In the genomic region with DNA sequence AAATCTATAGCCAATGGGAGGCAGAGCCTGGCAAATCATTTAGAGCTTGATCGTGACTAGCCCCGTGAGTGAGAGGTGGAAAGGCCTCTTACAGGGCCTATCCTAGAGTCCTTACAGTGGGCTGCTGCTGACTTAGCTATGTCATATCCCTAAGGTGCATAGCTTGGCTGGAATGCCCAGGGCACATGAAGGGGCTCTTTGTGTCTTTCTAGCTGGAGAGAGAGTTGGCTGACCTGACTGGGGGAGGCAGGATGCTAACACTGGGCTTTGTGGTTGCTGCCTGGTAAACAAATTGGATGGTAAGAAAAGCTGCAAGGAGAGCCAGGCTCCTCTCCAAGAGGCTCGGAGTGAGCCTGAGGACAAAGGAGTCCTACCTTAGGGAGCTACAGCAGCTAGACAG, we compare ENCODE assay signal across 19 mouse cellular contexts. TPM values are rescaled to one million over a fixed set of nuclear protein-coding genes. Genes with fewer than 3 reads are reported as not detected.
A peak's percentile ranks its signal among the peaks of the same experiment; 100 is the strongest.
DNase-seq lines count a peak whose midpoint lies in the region; ATAC-seq and TF ChIP-seq lines count a peak whose summit lies in the region.
"Had no signal": no experiment of that assay in that cellular context is flagged by ENCODE, and none has a peak within 500 bp of the region (broad histone marks: within the 10 kb centered on the region; RNA-seq: fewer than 3 reads in every experiment).

No protein-coding gene starts in this region.

- WGBS in hindbrain, postnatal 0 days = 66% methylated on average over 3 of the region's 3 CpGs
- 90% methylated on average over 3 of the region's 3 CpGs for WGBS in hindbrain, embryonic 14.5 days
- 75% methylated on average over 3 of the region's 3 CpGs for WGBS in lung, postnatal 0 days
- WGBS in limb, embryonic 10.5 days = 85% methylated on average over 3 of the region's 3 CpGs
- 66% methylated on average over 3 of the region's 3 CpGs for WGBS in stomach, postnatal 0 days

- no peaks in the 10 kb centered on the region for H3K27me3 ChIP-seq in hindbrain, postnatal 0 days (ENCODE audit: insufficient read depth, low read length)
- no peaks in the 10 kb centered on the region for H3K27me3 ChIP-seq in hindbrain, embryonic 14.5 days (ENCODE audit: control insufficient read depth, insufficient read depth, low read length)
- no peaks in the 10 kb centered on the region for H3K27me3 ChIP-seq in lung, postnatal 0 days (replicated peaks; ENCODE audit: insufficient read depth, low read length)
- H3K27me3 ChIP-seq in limb, embryonic 10.5 days (ENCODE audit: low read depth, poor library complexity, severe bottlenecking) = 0 out of 2 replicates have a peak, but pooled peaks cover 1% of the 10 kb centered on the region
- H3K27me3 ChIP-seq in stomach, postnatal 0 days (ENCODE audit: control insufficient read depth, insufficient read depth, low read length) = no peaks in the 10 kb centered on the region
- H3K27me3 ChIP-seq: midbrain, embryonic 13.5 days had no signal

- no peaks in the 10 kb centered on the region for H3K9me3 ChIP-seq in hindbrain, postnatal 0 days (ENCODE audit: low read length)
- H3K9me3 ChIP-seq in hindbrain, embryonic 14.5 days (ENCODE audit: control insufficient read depth, low read length) = no peaks in the 10 kb centered on the region
- H3K9me3 ChIP-seq in lung, postnatal 0 days (ENCODE audit: low read length) = no peaks in the 10 kb centered on the region
- no peaks in the 10 kb centered on the region for H3K9me3 ChIP-seq in limb, embryonic 10.5 days (replicated peaks)
- no peaks in the 10 kb centered on the region for H3K9me3 ChIP-seq in stomach, postnatal 0 days (ENCODE audit: control insufficient read depth, low read length)
- H3K9me3 ChIP-seq: midbrain, embryonic 13.5 days had no signal

- H3K36me3 ChIP-seq in hindbrain, postnatal 0 days (ENCODE audit: insufficient read depth, low read length) = no peaks in the 10 kb centered on the region
- H3K36me3 ChIP-seq in hindbrain, embryonic 14.5 days (replicated peaks; ENCODE audit: control insufficient read depth, insufficient read depth) = no peaks in the 10 kb centered on the region
- no peaks in the 10 kb centered on the region for H3K36me3 ChIP-seq in lung, postnatal 0 days (ENCODE audit: insufficient read depth, low read length)
- no peaks in the 10 kb centered on the region for H3K36me3 ChIP-seq in limb, embryonic 10.5 days
- no peaks in the 10 kb centered on the region for H3K36me3 ChIP-seq in stomach, postnatal 0 days (ENCODE audit: control insufficient read depth, insufficient read depth, low read length)
- H3K36me3 ChIP-seq: midbrain, embryonic 13.5 days had no signal

- 0 out of 2 replicates have a peak, but pooled peaks have one; percentile 12 for ATAC-seq in hindbrain, postnatal 0 days
- no peak for ATAC-seq in hindbrain, embryonic 14.5 days (ENCODE audit: low FRiP score)
- no peak for ATAC-seq in lung, postnatal 0 days
- no peak for ATAC-seq in stomach, postnatal 0 days (ENCODE audit: low FRiP score, low TSS enrichment)
- ATAC-seq: forebrain, embryonic 14.5 days; midbrain, embryonic 13.5 days had no signal

- no peak for DNase-seq in hindbrain, postnatal 0 days (ENCODE audit: low spot score)
- no peak for DNase-seq in hindbrain, embryonic 14.5 days (ENCODE audit: low spot score)
- no peak for DNase-seq in lung, postnatal 0 days (ENCODE audit: low spot score)
- DNase-seq in lung, postnatal 4 days = no peak
- no peak for DNase-seq in limb, embryonic 10.5 days (ENCODE audit: low spot score)
- DNase-seq in stomach, postnatal 0 days (ENCODE audit: low spot score) = no peak
- no peak for DNase-seq in right cerebral cortex, postnatal 14 days
- DNase-seq: adrenal gland, adult 2 months; cerebellum, adult 11-12 months; heart, adult 18-20 months; kidney, postnatal 14 days; thymus, postnatal 36 days had no signal

- no peak for TF ChIP-seq CTCF in hindbrain, postnatal 0 days (IDR thresholded peaks at IDR 0.05; ENCODE audit: low read depth)
- TF ChIP-seq CTCF in lung, postnatal 0 days (IDR thresholded peaks at IDR 0.05) = no peak
- TF ChIP-seq CTCF in stomach, postnatal 0 days (IDR thresholded peaks at IDR 0.05; ENCODE audit: low read depth) = no peak

- H3K4me3 ChIP-seq in hindbrain, postnatal 0 days (ENCODE audit: low read length) = no peak overlapping the region
- no peak overlapping the region for H3K4me3 ChIP-seq in hindbrain, embryonic 14.5 days (replicated peaks; ENCODE audit: low read length)
- no peak overlapping the region for H3K4me3 ChIP-seq in lung, postnatal 0 days (ENCODE audit: low read depth, low read length)
- H3K4me3 ChIP-seq in limb, embryonic 10.5 days = no peak overlapping the region
- H3K4me3 ChIP-seq in stomach, postnatal 0 days (ENCODE audit: low read depth, low read length) = no peak overlapping the region
- H3K4me3 ChIP-seq: midbrain, embryonic 13.5 days had no signal

- TF ChIP-seq EP300 in lung, postnatal 0 days (IDR thresholded peaks at IDR 0.05) = no peak
- no peak for TF ChIP-seq EP300 in stomach, postnatal 0 days (optimal IDR thresholded peaks at IDR 0.05)

- no peak overlapping the region for H3K9ac ChIP-seq in hindbrain, postnatal 0 days (replicated peaks; ENCODE audit: low read length)
- H3K9ac ChIP-seq in hindbrain, embryonic 14.5 days = no peak overlapping the region
- no peak overlapping the region for H3K9ac ChIP-seq in lung, postnatal 0 days (replicated peaks; ENCODE audit: low read depth)
- no peak overlapping the region for H3K9ac ChIP-seq in stomach, postnatal 0 days (ENCODE audit: low read length)
- H3K9ac ChIP-seq: midbrain, embryonic 13.5 days had no signal

- peak overlapping the region; percentile 46; the same call in 1 of the 2 replicates for H3K27ac ChIP-seq in hindbrain, postnatal 0 days
- H3K27ac ChIP-seq in hindbrain, embryonic 14.5 days = no peak overlapping the region; the same call in 1 of the 2 replicates
- H3K27ac ChIP-seq in lung, postnatal 0 days (ENCODE audit: low read length) = peak overlapping the region; percentile 43; the same call in 1 of the 2 replicates
- peak overlapping the region; percentile 42; the same call in 1 of the 2 replicates for H3K27ac ChIP-seq in limb, embryonic 10.5 days
- peak overlapping the region; percentile 82 for H3K27ac ChIP-seq in stomach, postnatal 0 days (replicated peaks)
- H3K27ac ChIP-seq: macrophage; midbrain, embryonic 13.5 days had no signal

- peaks cover 5% of the 10 kb centered on the region for H3K4me1 ChIP-seq in hindbrain, postnatal 0 days (ENCODE audit: insufficient read depth, low read length)
- H3K4me1 ChIP-seq in hindbrain, embryonic 14.5 days (replicated peaks; ENCODE audit: control insufficient read depth, insufficient read depth, low read length) = peaks cover 7% of the 10 kb centered on the region
- H3K4me1 ChIP-seq in lung, postnatal 0 days (ENCODE audit: insufficient read depth, low read depth, low read length) = peaks cover 14% of the 10 kb centered on the region; the same call in 1 of the 2 replicates
- H3K4me1 ChIP-seq in limb, embryonic 10.5 days = peaks cover 27% of the 10 kb centered on the region
- peaks cover 27% of the 10 kb centered on the region for H3K4me1 ChIP-seq in stomach, postnatal 0 days (replicated peaks; ENCODE audit: control insufficient read depth, insufficient read depth)

- H3K4me2 ChIP-seq in hindbrain, postnatal 0 days (ENCODE audit: low read depth, low read length) = no peak overlapping the region
- no peak overlapping the region for H3K4me2 ChIP-seq in hindbrain, embryonic 14.5 days (replicated peaks)
- no peak overlapping the region for H3K4me2 ChIP-seq in lung, postnatal 0 days (replicated peaks; ENCODE audit: low read depth, low read length)
- no peak overlapping the region for H3K4me2 ChIP-seq in stomach, postnatal 0 days (replicated peaks; ENCODE audit: low read depth)
- H3K4me2 ChIP-seq: midbrain, embryonic 13.5 days had no signal

RNA-seq across cellular contexts. Expression of a gene that starts 6.2 kb away (rescaled TPM):
- total RNA-seq in hindbrain, postnatal 0 days (2014; rRNA removed) = 59.1 and 60.8 TPM in 2 replicates
- polyA plus RNA-seq in hindbrain, postnatal 0 days (2015; fragmentation: Nextera tagmentation; extraction: Ambion mirVana) = 34.2 TPM in 2 replicates
- polyA plus RNA-seq in hindbrain, embryonic 14.5 days (2014; fragmentation: Nextera tagmentation; extraction: Ambion mirVana) = 23.7 and 25.6 TPM in 2 replicates
- polyA plus RNA-seq in lung, postnatal 0 days (2015; fragmentation: Nextera tagmentation; extraction: Ambion mirVana) = 41.7 and 43.8 TPM in 2 replicates
- 27.4 and 37.4 TPM in 2 replicates for polyA plus RNA-seq in limb, embryonic 10.5 days (2016; fragmentation: Nextera tagmentation; extraction: Ambion mirVana)
- polyA plus RNA-seq in stomach, postnatal 0 days (2015; fragmentation: Nextera tagmentation; extraction: Ambion mirVana) = 35.1 and 38.5 TPM in 2 replicates

RNA-seq across cellular contexts. Expression of a gene that starts 25.3 kb away (rescaled TPM):
- 20.6 and 20.7 TPM in 2 replicates for total RNA-seq in hindbrain, postnatal 0 days (2014; rRNA removed)
- 10.6 and 12.4 TPM in 2 replicates for polyA plus RNA-seq in hindbrain, postnatal 0 days (2015; fragmentation: Nextera tagmentation; extraction: Ambion mirVana)
- 3.8 and 4.5 TPM in 2 replicates for polyA plus RNA-seq in hindbrain, embryonic 14.5 days (2014; fragmentation: Nextera tagmentation; extraction: Ambion mirVana)
- 16.5 and 17.8 TPM in 2 replicates for polyA plus RNA-seq in lung, postnatal 0 days (2015; fragmentation: Nextera tagmentation; extraction: Ambion mirVana)
- polyA plus RNA-seq in limb, embryonic 10.5 days (2016; fragmentation: Nextera tagmentation; extraction: Ambion mirVana) = 1.8 and 2.1 TPM in 2 replicates
- polyA plus RNA-seq in stomach, postnatal 0 days (2015; fragmentation: Nextera tagmentation; extraction: Ambion mirVana) = 9.6 and 9.7 TPM in 2 replicates

RNA-seq across cellular contexts. Expression of a gene that starts 32.6 kb away (rescaled TPM):
- 41.9 and 45.4 TPM in 2 replicates for total RNA-seq in hindbrain, postnatal 0 days (2014; rRNA removed)
- polyA plus RNA-seq in hindbrain, postnatal 0 days (2015; fragmentation: Nextera tagmentation; extraction: Ambion mirVana) = 30.6 and 31.6 TPM in 2 replicates
- 49.3 and 54.7 TPM in 2 replicates for polyA plus RNA-seq in hindbrain, embryonic 14.5 days (2014; fragmentation: Nextera tagmentation; extraction: Ambion mirVana)
- 12.6 and 13.4 TPM in 2 replicates for polyA plus RNA-seq in lung, postnatal 0 days (2015; fragmentation: Nextera tagmentation; extraction: Ambion mirVana)
- 101 and 105 TPM in 2 replicates for polyA plus RNA-seq in limb, embryonic 10.5 days (2016; fragmentation: Nextera tagmentation; extraction: Ambion mirVana)
- 16.0 and 16.5 TPM in 2 replicates for polyA plus RNA-seq in stomach, postnatal 0 days (2015; fragmentation: Nextera tagmentation; extraction: Ambion mirVana)

RNA-seq across cellular contexts. Expression of a gene that starts 32.7 kb away (rescaled TPM):
- 20.8 TPM in 2 replicates for total RNA-seq in hindbrain, postnatal 0 days (2014; rRNA removed)
- polyA plus RNA-seq in hindbrain, postnatal 0 days (2015; fragmentation: Nextera tagmentation; extraction: Ambion mirVana) = 10.3 and 10.9 TPM in 2 replicates
- 6.3 and 7.3 TPM in 2 replicates for polyA plus RNA-seq in hindbrain, embryonic 14.5 days (2014; fragmentation: Nextera tagmentation; extraction: Ambion mirVana)
- polyA plus RNA-seq in lung, postnatal 0 days (2015; fragmentation: Nextera tagmentation; extraction: Ambion mirVana) = 7.3 and 8.2 TPM in 2 replicates
- 7.9 and 9.4 TPM in 2 replicates for polyA plus RNA-seq in limb, embryonic 10.5 days (2016; fragmentation: Nextera tagmentation; extraction: Ambion mirVana)
- polyA plus RNA-seq in stomach, postnatal 0 days (2015; fragmentation: Nextera tagmentation; extraction: Ambion mirVana) = 2.1 and 2.2 TPM in 2 replicates

RNA-seq across cellular contexts. Expression of a gene that starts 43.5 kb away (rescaled TPM):
- total RNA-seq in hindbrain, postnatal 0 days (2014; rRNA removed) = 0.40 TPM in 1 of 2 replicates, not detected in the other
- polyA plus RNA-seq in hindbrain, postnatal 0 days (2015; fragmentation: Nextera tagmentation; extraction: Ambion mirVana) = 0.08 TPM in 1 of 2 replicates, not detected in the other
- not detected in 2 replicates for polyA plus RNA-seq in hindbrain, embryonic 14.5 days (2014; fragmentation: Nextera tagmentation; extraction: Ambion mirVana)
- polyA plus RNA-seq in lung, postnatal 0 days (2015; fragmentation: Nextera tagmentation; extraction: Ambion mirVana) = 0.69 and 1.3 TPM in 2 replicates
- not detected in 2 replicates for polyA plus RNA-seq in limb, embryonic 10.5 days (2016; fragmentation: Nextera tagmentation; extraction: Ambion mirVana)
- 0.05 and 0.11 TPM in 2 replicates for polyA plus RNA-seq in stomach, postnatal 0 days (2015; fragmentation: Nextera tagmentation; extraction: Ambion mirVana)
- total RNA-seq: gastrocnemius, adult 18-20 months; left cerebral cortex, postnatal 36 days had no signal
- polyA plus RNA-seq: C2C12; midbrain, embryonic 13.5 days; neural tube, embryonic 11.5 days had no signal
